Mouse (Mus musculus): Measurements from ENCODE around the gene Gm30083. TPM values are rescaled to one million over a fixed set of nuclear protein-coding genes. Genes with fewer than 3 reads are reported as not detected.

The Gm30083 gene
- not detected in 2 replicates for polyA plus RNA-seq (2012; ENCODE audit: insufficient read depth, low replicate concordance)

- Histone ChIP-seq H3K36me3 (replicated peaks; ENCODE audit: low read length) (no peaks in the 10 kb centered on the region), H3K9me3 (peaks cover 13% of the 10 kb centered on the region), H3K4me3 (replicated peaks) (no peak within 1 kb of the TSS), H3K4me1 (no peaks in the 10 kb centered on the region), H3K27me3 (replicated peaks) (no peaks in the 10 kb centered on the region)
- no peak for TF ChIP-seq GATA1 (IDR thresholded peaks at IDR 0.05; ENCODE audit: borderline replicate concordance, low read length)
- TF ChIP-seq FLI1 (IDR thresholded peaks at IDR 0.05; ENCODE audit: low read length): no peak
Observed at GRCm38 (mm10) chr14:34015063-34015462, at the start of gene Gm30083. TSS of gene Gm30083 (minus strand) at chr14:34015182.

GRCm38 (mm10) chr14:34052516-34052915, 37.5 kb upstream of the Gm30083 start, which contains the start of gene Antxrl:
TSS of gene Antxrl (plus strand) at chr14:34052707.
- no peak for TF ChIP-seq GATA1 (IDR thresholded peaks at IDR 0.05; ENCODE audit: borderline replicate concordance, low read length)
- no peak for TF ChIP-seq FLI1 (IDR thresholded peaks at IDR 0.05; ENCODE audit: low read length)
- Histone ChIP-seq H3K4me1 (no peaks in the 10 kb centered on the region), H3K4me3 (replicated peaks) (no peak within 1 kb of the TSS), H3K27me3 (replicated peaks) (no peaks in the 10 kb centered on the region), H3K36me3 (replicated peaks; ENCODE audit: low read length) (no peaks in the 10 kb centered on the region), H3K9me3 (peaks cover 12% of the 10 kb centered on the region; the same call in 1 of the 2 replicates)

- H3K36me3 ChIP-seq (replicated peaks; ENCODE audit: low read length): no peaks in the 10 kb centered on the region
- TF ChIP-seq FLI1 (IDR thresholded peaks at IDR 0.05; ENCODE audit: low read length): no peak
- no peak for TF ChIP-seq GATA1 (IDR thresholded peaks at IDR 0.05; ENCODE audit: borderline replicate concordance, low read length)
- H3K27me3 ChIP-seq (replicated peaks): no peaks in the 10 kb centered on the region
- no peak overlapping the region for H3K4me3 ChIP-seq (replicated peaks)
- peaks cover 8% of the 10 kb centered on the region; the same call in 1 of the 2 replicates for H3K9me3 ChIP-seq
- H3K4me1 ChIP-seq: no peaks in the 10 kb centered on the region
Observed at GRCm38 (mm10) chr14:34050101-34050779, 35.3 kb upstream of the Gm30083 start.

- Histone ChIP-seq H3K4me1 (no peaks in the 10 kb centered on the region), H3K9me3 (no peaks in the 10 kb centered on the region; the same call in 1 of the 2 replicates), H3K36me3 (replicated peaks; ENCODE audit: low read length) (no peaks in the 10 kb centered on the region), H3K27me3 (replicated peaks) (no peaks in the 10 kb centered on the region), H3K4me3 (replicated peaks) (no peak overlapping the region)
- TF ChIP-seq GATA1 (IDR thresholded peaks at IDR 0.05; ENCODE audit: borderline replicate concordance, low read length) (no peak), FLI1 (IDR thresholded peaks at IDR 0.05; ENCODE audit: low read length) (no peak)
Observed at GRCm38 (mm10) chr14:34043341-34043740, 28.4 kb upstream of the Gm30083 start.

- TF ChIP-seq GATA1 (IDR thresholded peaks at IDR 0.05; ENCODE audit: borderline replicate concordance, low read length) (no peak), FLI1 (IDR thresholded peaks at IDR 0.05; ENCODE audit: low read length) (no peak)
- Histone ChIP-seq H3K27me3 (replicated peaks) (no peaks in the 10 kb centered on the region), H3K9me3 (no peaks in the 10 kb centered on the region; the same call in 1 of the 2 replicates), H3K4me1 (no peaks in the 10 kb centered on the region), H3K4me3 (replicated peaks) (no peak overlapping the region), H3K36me3 (replicated peaks; ENCODE audit: low read length) (no peaks in the 10 kb centered on the region)
Observed at GRCm38 (mm10) chr14:34041241-34041640, 26.3 kb upstream of the Gm30083 start.

GRCm38 (mm10) chr14:34033841-34034610, 19.0 kb upstream of the Gm30083 start:
- peaks cover 4% of the 10 kb centered on the region; the same call in 1 of the 2 replicates for H3K9me3 ChIP-seq
- H3K4me1 ChIP-seq: no peaks in the 10 kb centered on the region
- TF ChIP-seq FLI1 (IDR thresholded peaks at IDR 0.05; ENCODE audit: low read length) (no peak), GATA1 (IDR thresholded peaks at IDR 0.05; ENCODE audit: borderline replicate concordance, low read length) (no peak)
- H3K4me3 ChIP-seq (replicated peaks): no peak overlapping the region
- no peaks in the 10 kb centered on the region for H3K36me3 ChIP-seq (replicated peaks; ENCODE audit: low read length)
- no peaks in the 10 kb centered on the region for H3K27me3 ChIP-seq (replicated peaks)

GRCm38 (mm10) chr14:34026710-34027109, 11.7 kb upstream of the Gm30083 start:
- Histone ChIP-seq H3K4me3 (replicated peaks) (no peak overlapping the region), H3K36me3 (replicated peaks; ENCODE audit: low read length) (no peaks in the 10 kb centered on the region), H3K4me1 (no peaks in the 10 kb centered on the region), H3K9me3 (peaks cover 23% of the 10 kb centered on the region), H3K27me3 (replicated peaks) (no peaks in the 10 kb centered on the region)
- no peak for TF ChIP-seq GATA1 (IDR thresholded peaks at IDR 0.05; ENCODE audit: borderline replicate concordance, low read length)
- no peak for TF ChIP-seq FLI1 (IDR thresholded peaks at IDR 0.05; ENCODE audit: low read length)

- H3K27me3 ChIP-seq (replicated peaks): no peaks in the 10 kb centered on the region
- H3K9me3 ChIP-seq: peaks cover 20% of the 10 kb centered on the region
- TF ChIP-seq GATA1 (IDR thresholded peaks at IDR 0.05; ENCODE audit: borderline replicate concordance, low read length): no peak
- TF ChIP-seq FLI1 (IDR thresholded peaks at IDR 0.05; ENCODE audit: low read length): no peak
- no peaks in the 10 kb centered on the region for H3K36me3 ChIP-seq (replicated peaks; ENCODE audit: low read length)
- peak overlapping the region; percentile 18 for H3K4me3 ChIP-seq (replicated peaks)
- H3K4me1 ChIP-seq: no peaks in the 10 kb centered on the region
Observed at GRCm38 (mm10) chr14:34016938-34017337, 2.0 kb upstream of the Gm30083 start.

- Histone ChIP-seq H3K9me3 (peaks cover 17% of the 10 kb centered on the region), H3K27me3 (replicated peaks) (no peaks in the 10 kb centered on the region), H3K4me3 (replicated peaks) (peak within 1 kb of the TSS; percentile 18), H3K4me1 (no peaks in the 10 kb centered on the region), H3K36me3 (replicated peaks; ENCODE audit: low read length) (no peaks in the 10 kb centered on the region)
- TF ChIP-seq GATA1 (IDR thresholded peaks at IDR 0.05; ENCODE audit: borderline replicate concordance, low read length): no peak
- no peak for TF ChIP-seq FLI1 (IDR thresholded peaks at IDR 0.05; ENCODE audit: low read length)
Observed at GRCm38 (mm10) chr14:34016381-34016780, 1.4 kb upstream of the Gm30083 start, which contains the start of gene Gm5460. TSS of gene Gm5460 (plus strand) at chr14:34016758.

- Histone ChIP-seq H3K27me3 (replicated peaks) (no peaks in the 10 kb centered on the region), H3K4me1 (no peaks in the 10 kb centered on the region), H3K36me3 (replicated peaks; ENCODE audit: low read length) (no peaks in the 10 kb centered on the region), H3K9me3 (peaks cover 9% of the 10 kb centered on the region; the same call in 1 of the 2 replicates), H3K4me3 (replicated peaks) (no peak overlapping the region)
- no peak for TF ChIP-seq GATA1 (IDR thresholded peaks at IDR 0.05; ENCODE audit: borderline replicate concordance, low read length)
- TF ChIP-seq FLI1 (IDR thresholded peaks at IDR 0.05; ENCODE audit: low read length): no peak
Observed at GRCm38 (mm10) chr14:34002358-34002757, 12.6 kb downstream of the Gm30083 start.
